Mouse (Mus musculus) limb, embryonic 11.5 days (tissue): ENCODE measurements around the gene Uba1. TPM values are rescaled to one million over a fixed set of nuclear protein-coding genes. Genes with fewer than 3 reads are reported as not detected.

Experiments used
- ATAC-seq: fragments of 200-750 bp; cut with Nextera tagmentation; 2 replicates; pipeline ENCODE4 v1.8.0; 2017; ENCODE audit warnings: low read depth; ENCODE audit not compliant: insufficient number of reproducible peaks, low FRiP score, low TSS enrichment
- DNase-seq: peaks from one replicate; pipeline ENCODE4 v3.0.0-alpha.2; 2015; ENCODE audit warnings: low spot score
- H3K27ac ChIP-seq: fragments of 300-500 bp; sonication (generic); replicated peaks from 2 replicates; pipeline ENCODE4 v1.5.1; 2014; ENCODE audit warnings: low read depth, mild to moderate bottlenecking, low read length
- H3K27me3 ChIP-seq: fragments of 300-500 bp; sonication (generic); 2 replicates; pipeline ENCODE4 v1.6.1; 2014; ENCODE audit warnings: mild to moderate bottlenecking, low read length, mixed read lengths; ENCODE audit not compliant: control insufficient read depth, insufficient read depth
- H3K36me3 ChIP-seq: fragments of 300-500 bp; sonication (generic); 2 replicates; pipeline ENCODE4 v1.6.1; 2014; ENCODE audit warnings: mild to moderate bottlenecking, low read length, moderate library complexity, mixed read lengths; ENCODE audit not compliant: control insufficient read depth, insufficient read depth
- H3K4me1 ChIP-seq: fragments of 300-500 bp; sonication (generic); 2 replicates; pipeline ENCODE4 v1.6.1; 2014; ENCODE audit warnings: low read length, mixed read lengths; ENCODE audit not compliant: control insufficient read depth, insufficient read depth
- H3K4me2 ChIP-seq: fragments of 300-500 bp; sonication (generic); 2 replicates; pipeline ENCODE4 v1.6.1; 2014; ENCODE audit warnings: low read depth, mild to moderate bottlenecking, moderate library complexity; ENCODE audit not compliant: severe bottlenecking
- H3K4me3 ChIP-seq: fragments of 300-500 bp; sonication (generic); 2 replicates; pipeline ENCODE4 v1.5.1; 2014; ENCODE audit warnings: low read depth, low read length
- H3K9ac ChIP-seq: fragments of 300-500 bp; sonication (generic); 2 replicates; pipeline ENCODE4 v1.6.1; 2014; ENCODE audit warnings: mild to moderate bottlenecking, low read length
- H3K9me3 ChIP-seq: fragments of 300-500 bp; sonication (generic); 2 replicates; pipeline ENCODE4 v1.6.1; 2016; ENCODE audit warnings: low read length; ENCODE audit not compliant: control insufficient read depth
- WGBS: fragments of 180-500 bp; shearing (Covaris S2); extraction: QIAGEN DNeasy Blood & Tissue Kit; methylation state at CpG from one replicate; pipeline ENCODE4 v1.1.7; 2014; 5-methylcytosine and 5-hydroxymethylcytosine counted together
- polyA plus RNA-seq: library from polyadenylated mRNA; unstranded; fragments of >200 nt; fragmentation: Nextera tagmentation; extraction: Ambion mirVana; gene quantifications from 2 replicates; pipeline ENCODE4 v1.2.1, GENCODE M21; 2014

Gene Uba1
- polyA plus RNA-seq, 1 experiment from 2014 or later: 206 TPM

GRCm38 (mm10) chrX:20658891-20659406 is 823 bp downstream of the Uba1 start:
- Histone ChIP-seq H3K4me3 (peak overlapping the region; percentile 45), H3K36me3 (no peaks in the 10 kb centered on the region), H3K9me3 (no peaks in the 10 kb centered on the region; the same call in 1 of the 2 replicates), H3K27me3 (no peaks in the 10 kb centered on the region), H3K4me1 (no peaks in the 10 kb centered on the region), H3K27ac (no peak overlapping the region), H3K9ac (0 out of 2 replicates have a peak overlapping the region, but pooled peaks have one; percentile 37), H3K4me2 (peak overlapping the region; percentile 61)
- 20% methylated on average over 24 of the region's 24 CpGs for WGBS
- DNase-seq: peak; percentile 22
- ATAC-seq: no peak

GRCm38 (mm10) chrX:20662317-20662715 is 4.2 kb downstream of the Uba1 start:
- Histone ChIP-seq H3K27me3 (no peaks in the 10 kb centered on the region), H3K4me3 (no peak overlapping the region), H3K9me3 (no peaks in the 10 kb centered on the region; the same call in 1 of the 2 replicates), H3K4me1 (no peaks in the 10 kb centered on the region), H3K36me3 (no peaks in the 10 kb centered on the region), H3K9ac (no peak overlapping the region), H3K27ac (no peak overlapping the region), H3K4me2 (no peak overlapping the region)
- DNase-seq (no peak), ATAC-seq (no peak)
- 30% methylated on average over 5 of the region's 5 CpGs for WGBS

DNA sequence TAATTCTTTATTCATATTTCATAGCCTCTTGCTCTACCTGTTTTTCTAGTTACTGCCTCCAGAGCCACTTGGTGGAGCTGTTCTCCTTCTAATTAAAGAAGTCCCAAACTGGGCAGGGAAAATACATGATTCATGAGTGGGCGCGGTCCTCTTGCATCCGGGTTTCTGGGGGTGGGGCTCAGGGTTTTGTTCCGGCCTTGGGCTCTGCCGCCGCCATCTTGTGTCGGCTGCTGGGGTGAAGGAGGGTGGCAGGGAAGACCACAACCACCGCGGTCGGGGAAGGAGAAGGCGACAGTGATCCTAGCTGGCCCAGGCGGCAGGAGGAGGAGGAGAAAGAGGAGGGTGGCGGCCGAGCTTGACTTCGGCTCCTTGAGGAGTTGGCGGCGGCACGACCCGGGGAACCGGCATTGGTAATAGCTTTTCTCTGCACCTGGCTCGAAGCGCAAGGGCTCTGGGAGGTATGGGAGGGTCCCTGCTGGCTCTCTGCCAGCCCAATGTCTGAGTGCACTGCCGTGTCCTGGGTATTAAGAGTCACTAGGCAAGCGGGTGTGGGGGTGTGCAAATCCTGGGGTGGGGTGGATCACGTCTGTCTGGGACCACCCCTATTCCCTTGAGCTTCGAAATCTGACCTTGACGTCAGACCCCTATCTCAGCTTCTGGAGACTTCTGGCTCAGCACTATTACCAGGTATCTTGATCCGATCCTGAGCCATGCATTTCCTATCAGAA is 4.8 kb downstream of the Uba1 start:
- Histone ChIP-seq H3K4me2 (peak overlapping the region; percentile 50), H3K36me3 (peaks cover under 1% of the 10 kb centered on the region; the same call in 1 of the 2 replicates), H3K4me1 (no peaks in the 10 kb centered on the region), H3K4me3 (peak overlapping the region; percentile 59), H3K27me3 (no peaks in the 10 kb centered on the region), H3K27ac (peak overlapping the region; percentile 47; the same call in 1 of the 2 replicates), H3K9ac (peak overlapping the region; percentile 70), H3K9me3 (no peaks in the 10 kb centered on the region; the same call in 1 of the 2 replicates)
- ATAC-seq: peak; percentile 82
- WGBS: 5% methylated on average over 25 of the region's 28 CpGs
- DNase-seq: peak; percentile 81

DNA sequence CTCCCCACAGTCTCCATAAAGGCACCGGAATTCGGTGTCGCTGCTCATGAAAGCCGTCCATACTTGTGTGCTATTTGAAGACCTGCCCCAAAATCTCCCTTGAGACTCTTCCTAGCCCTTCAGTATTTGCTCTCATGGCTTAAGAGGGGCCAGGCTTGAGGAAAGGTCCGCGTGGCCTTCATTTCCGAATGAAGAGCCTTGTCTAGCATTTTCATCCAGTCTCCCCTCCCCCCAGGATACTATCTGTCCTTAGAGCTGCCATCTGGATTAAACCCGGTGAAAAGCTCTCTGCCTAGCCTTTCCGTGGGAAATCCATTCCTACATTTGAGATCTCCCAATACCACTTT is 5.3 kb downstream of the Uba1 start:
- H3K36me3 ChIP-seq: peaks cover 2% of the 10 kb centered on the region; the same call in 1 of the 2 replicates
- 15% methylated on average over 9 of the region's 9 CpGs for WGBS
- H3K9ac ChIP-seq: peak overlapping the region; percentile 70
- ATAC-seq: no peak
- H3K4me2 ChIP-seq: peak overlapping the region; percentile 50
- no peaks in the 10 kb centered on the region for H3K4me1 ChIP-seq
- no peak for DNase-seq
- H3K9me3 ChIP-seq: no peaks in the 10 kb centered on the region; the same call in 1 of the 2 replicates
- H3K4me3 ChIP-seq: peak overlapping the region; percentile 59
- no peaks in the 10 kb centered on the region for H3K27me3 ChIP-seq
- H3K27ac ChIP-seq: no peak overlapping the region; the same call in 1 of the 2 replicates

DNA sequence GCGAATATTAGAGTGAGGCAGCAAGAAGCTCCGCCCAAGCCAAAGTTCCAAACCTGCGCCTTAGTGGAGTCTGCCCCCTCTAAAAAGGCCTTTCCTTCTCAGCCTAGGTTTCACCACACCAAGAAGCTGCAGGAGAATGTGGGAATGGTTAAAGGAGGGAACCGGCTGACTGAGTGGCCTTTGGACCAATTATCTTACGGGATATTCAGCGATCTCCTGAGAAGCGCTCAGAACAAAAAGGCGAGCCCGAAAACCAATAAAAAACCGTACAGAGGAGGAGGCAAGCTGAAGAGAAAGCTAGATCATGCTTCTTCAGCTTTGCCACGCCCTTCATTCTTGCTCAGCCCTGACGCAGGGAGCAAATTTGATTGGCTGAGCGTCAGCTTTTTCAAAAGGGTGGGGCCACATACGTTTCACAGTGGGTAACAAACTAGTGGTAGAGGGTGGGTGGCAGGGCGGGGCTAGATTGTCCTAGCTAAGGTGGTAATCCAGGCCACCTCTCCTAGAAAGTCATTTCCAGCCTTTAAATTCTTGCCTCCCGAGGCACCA is 29.5 kb downstream of the Uba1 start, which contains the start of gene Cdk16:
Cdk16 (plus strand) TSS at position 436 of the 549 bp plus-strand sequence.
- Histone ChIP-seq H3K36me3 (no peaks in the 10 kb centered on the region), H3K4me2 (peak within 1 kb of the TSS; percentile 53), H3K4me3 (peak within 1 kb of the TSS; percentile 48), H3K4me1 (no peaks in the 10 kb centered on the region), H3K27me3 (no peaks in the 10 kb centered on the region), H3K9ac (peak within 1 kb of the TSS; percentile 81), H3K9me3 (no peaks in the 10 kb centered on the region), H3K27ac (peak within 1 kb of the TSS; percentile 95)
- peak; percentile 80 for DNase-seq
- ATAC-seq: peak; percentile 94
- 20% methylated on average over 16 of the region's 16 CpGs for WGBS

GRCm38 (mm10) chrX:20688068-20688547 is 30.0 kb downstream of the Uba1 start:
- ATAC-seq (peak; percentile 87), DNase-seq (peak; percentile 80)
- no peaks in the 10 kb centered on the region for H3K27me3 ChIP-seq
- H3K4me2 ChIP-seq: peak overlapping the region; percentile 53
- H3K36me3 ChIP-seq: no peaks in the 10 kb centered on the region
- WGBS: 18% methylated on average over 33 of the region's 33 CpGs
- peak overlapping the region; percentile 95 for H3K27ac ChIP-seq
- no peaks in the 10 kb centered on the region for H3K4me1 ChIP-seq
- peak overlapping the region; percentile 81 for H3K9ac ChIP-seq
- peak overlapping the region; percentile 48 for H3K4me3 ChIP-seq
- H3K9me3 ChIP-seq: no peaks in the 10 kb centered on the region

- Histone ChIP-seq H3K4me2 (peak overlapping the region; percentile 53), H3K4me3 (peak overlapping the region; percentile 48), H3K27ac (peak overlapping the region; percentile 95), H3K27me3 (no peaks in the 10 kb centered on the region), H3K36me3 (no peaks in the 10 kb centered on the region), H3K4me1 (no peaks in the 10 kb centered on the region), H3K9me3 (no peaks in the 10 kb centered on the region), H3K9ac (peak overlapping the region; percentile 81)
- WGBS: 10% methylated on average over 21 of the region's 35 CpGs
- ATAC-seq (peak; percentile 70), DNase-seq (peak; percentile 70)
These were observed 30.5 kb downstream of the Uba1 start for GRCm38 (mm10) chrX:20688615-20689014.

DNA sequence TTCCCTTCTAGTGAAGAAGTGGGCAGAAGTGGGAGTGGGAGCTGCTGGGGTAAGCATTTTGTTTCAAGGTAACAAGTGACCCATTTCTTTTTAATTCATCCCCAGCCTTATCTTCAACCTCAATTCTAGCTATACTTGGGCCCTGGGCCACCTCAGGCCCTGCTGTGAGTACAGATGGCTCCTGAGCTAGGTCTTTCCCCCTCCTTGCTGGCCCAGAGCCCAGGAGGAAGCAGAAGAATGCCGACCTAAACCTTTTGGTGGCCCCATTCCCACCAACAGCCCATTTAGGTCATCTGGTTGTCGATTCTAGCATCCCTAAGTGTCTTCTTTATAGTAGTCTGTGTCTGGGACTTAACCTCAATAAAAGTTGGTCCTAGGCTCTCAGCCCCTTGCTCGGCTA is 33.4 kb downstream of the Uba1 start:
- 82% methylated on average over 3 of the region's 3 CpGs for WGBS
- Histone ChIP-seq H3K27me3 (no peaks in the 10 kb centered on the region), H3K27ac (no peak overlapping the region), H3K9ac (no peak overlapping the region), H3K4me1 (no peaks in the 10 kb centered on the region), H3K4me3 (no peak overlapping the region), H3K36me3 (0 out of 2 replicates have a peak, but pooled peaks cover 4% of the 10 kb centered on the region), H3K4me2 (no peak overlapping the region), H3K9me3 (no peaks in the 10 kb centered on the region)
- ATAC-seq: no peak
- no peak for DNase-seq
